Mouse (Mus musculus): ENCODE data around the gene Padi4. TPM values are rescaled to one million over a fixed set of nuclear protein-coding genes. Genes with fewer than 3 reads are reported as not detected.

Gene Padi4
- total and polyA plus RNA-seq, 3 experiments: not detected

- H3K9ac ChIP-seq (ENCODE audit: insufficient read depth, low read depth): no peak overlapping the region
- no peak overlapping the region for H3K4me3 ChIP-seq (replicated peaks in 1 of 3; ENCODE audit: low read depth in 2 of 3, low read length in 2 of 3, poor library complexity in 1 of 3)
- H3K27ac ChIP-seq (ENCODE audit: insufficient read depth, low read depth): no peak overlapping the region
Observed at GRCm38 (mm10) chr4:140812609-140813008, 38.6 kb upstream of the Padi4 start.

GRCm38 (mm10) chr4:140812191-140812590 lies 38.2 kb upstream of the Padi4 start:
- Histone ChIP-seq H3K27me3 (replicated peaks) (peaks cover 65% of the 10 kb centered on the region), H3K27ac (ENCODE audit: insufficient read depth, low read depth) (no peak overlapping the region), H3K4me1 (ENCODE audit: control insufficient read depth in 1 of 2, insufficient read depth in 2 of 2) (peaks cover 3 to 8% of the 10 kb centered on the region in 2 experiments; a peak in 1 of 4 replicates), H3K9me3 (replicated peaks; ENCODE audit: low read length) (no peaks in the 10 kb centered on the region), H3K9ac (ENCODE audit: insufficient read depth, low read depth) (no peak overlapping the region), H3K4me2 (ENCODE audit: insufficient read depth, low read depth, poor library complexity, severe bottlenecking) (no peak overlapping the region), H3K4me3 (replicated peaks in 1 of 3; ENCODE audit: low read depth in 2 of 3, low read length in 2 of 3, poor library complexity in 1 of 3) (no peak overlapping the region), H3K79me2 (replicated peaks; ENCODE audit: control insufficient read depth, extremely low read depth, insufficient read depth, poor library complexity, severe bottlenecking) (no peaks in the 10 kb centered on the region), H3K36me3 (replicated peaks in 1 of 2; ENCODE audit: control insufficient read depth in 1 of 2, insufficient read depth in 1 of 2, low read length in 1 of 2) (no peaks in the 10 kb centered on the region)
- no peak for DNase-seq (ENCODE audit: extremely low read depth)
- TF ChIP-seq GABPA (IDR thresholded peaks at IDR 0.05; ENCODE audit: insufficient replicate concordance, low read depth, low read length) (no peak), NRF1 (IDR thresholded peaks at IDR 0.05; ENCODE audit: low read depth, low read length) (no peak), ELF1 (IDR thresholded peaks at IDR 0.05; ENCODE audit: low read depth, low read length) (no peak), MAFK (IDR thresholded peaks at IDR 0.05; ENCODE audit: insufficient replicate concordance, low read length) (no peak), RCOR1 (conservative IDR thresholded peaks at IDR 0.05; ENCODE audit: low read depth, low read length) (no peak), CTCF (conservative IDR thresholded peaks at IDR 0.05 in 1 of 2, IDR thresholded peaks at IDR 0.05 in 1 of 2; ENCODE audit: low read depth in 2 of 2, low read length in 2 of 2) (no peak), SMC3 (IDR thresholded peaks at IDR 0.05; ENCODE audit: low read depth, low read length) (no peak), PAX5 (IDR thresholded peaks at IDR 0.05; ENCODE audit: low read length) (no peak), ZNF384 (IDR thresholded peaks at IDR 0.05; ENCODE audit: low read depth, low read length) (no peak), ZC3H11A (IDR thresholded peaks at IDR 0.05; ENCODE audit: low read depth, low read length) (no peak), POLR2AphosphoS2 (IDR thresholded peaks at IDR 0.05; ENCODE audit: low read depth, low read length) (no peak), TCF12 (IDR thresholded peaks at IDR 0.05; ENCODE audit: low read depth, low read length) (no peak), POLR2A (IDR thresholded peaks at IDR 0.05; ENCODE audit: low read depth, low read length) (no peak), SIN3A (IDR thresholded peaks at IDR 0.05; ENCODE audit: low read length) (no peak), E2F4 (IDR thresholded peaks at IDR 0.05; ENCODE audit: insufficient replicate concordance, low read depth, low read length) (no peak), ZKSCAN1 (IDR thresholded peaks at IDR 0.05; ENCODE audit: borderline replicate concordance, low read depth, low read length) (no peak), MXI1 (IDR thresholded peaks at IDR 0.05; ENCODE audit: low read depth, low read length) (no peak), TBP (conservative IDR thresholded peaks at IDR 0.05; ENCODE audit: low read depth, low read length) (no peak), MEF2A (IDR thresholded peaks at IDR 0.05; ENCODE audit: borderline replicate concordance, low read depth, low read length) (no peak)
- dilution Hi-C loops (cut with MboI; ENCODE audit: extremely low pct_ligation_motif_present, extremely low pct_unique_long_range_greater_than_20kb, low sequenced_read_pairs) (no loop called here), in situ Hi-C loops (cut with MboI; ENCODE audit: low pct_ligation_motif_present, low pct_unique_long_range_greater_than_20kb, low sequenced_read_pairs) (no loop called here)

More at GRCm38 (mm10) chr4:140812609-140813008, 38.6 kb upstream of the Padi4 start:
- H3K4me2 ChIP-seq (ENCODE audit: insufficient read depth, low read depth, poor library complexity, severe bottlenecking): no peak overlapping the region
- peaks cover 3 to 8% of the 10 kb centered on the region in 2 experiments; a peak in 1 of 4 replicates for H3K4me1 ChIP-seq (ENCODE audit: control insufficient read depth in 1 of 2, insufficient read depth in 2 of 2)
- no peaks in the 10 kb centered on the region for H3K36me3 ChIP-seq (replicated peaks in 1 of 2; ENCODE audit: control insufficient read depth in 1 of 2, insufficient read depth in 1 of 2, low read length in 1 of 2)
- no peak for DNase-seq (ENCODE audit: extremely low read depth)
- in situ Hi-C loops (cut with MboI; ENCODE audit: low pct_ligation_motif_present, low pct_unique_long_range_greater_than_20kb, low sequenced_read_pairs) (no loop called here), dilution Hi-C loops (cut with MboI; ENCODE audit: extremely low pct_ligation_motif_present, extremely low pct_unique_long_range_greater_than_20kb, low sequenced_read_pairs) (no loop called here)
- H3K27me3 ChIP-seq (replicated peaks): peaks cover 61% of the 10 kb centered on the region
- H3K79me2 ChIP-seq (replicated peaks; ENCODE audit: control insufficient read depth, extremely low read depth, insufficient read depth, poor library complexity, severe bottlenecking): no peaks in the 10 kb centered on the region
- peaks cover 3% of the 10 kb centered on the region for H3K9me3 ChIP-seq (replicated peaks; ENCODE audit: low read length)
- TF ChIP-seq CTCF (conservative IDR thresholded peaks at IDR 0.05 in 1 of 2, IDR thresholded peaks at IDR 0.05 in 1 of 2; ENCODE audit: low read depth in 2 of 2, low read length in 2 of 2) (no peak), MAZ (IDR thresholded peaks at IDR 0.05; ENCODE audit: low read depth, low read length) (no peak)

All from CH12.LX (cell line).